Mouse (Mus musculus) bone marrow, adult 2 months (tissue): Measurements from ENCODE around the gene Irf1. TPM values are rescaled to one million over a fixed set of nuclear protein-coding genes. Genes with fewer than 3 reads are reported as not detected.

Source experiments
- H3K27ac ChIP-seq: fragments of 200-500 bp; 2 replicates; pipeline ENCODE4 v1.5.1; 2012; ENCODE audit warnings: low read depth, mild to moderate bottlenecking, control low read depth, inconsistent platforms, low read length; ENCODE audit not compliant: control insufficient read depth, poor library complexity, insufficient read depth
- H3K4me1 ChIP-seq: fragments of 200-500 bp; 2 replicates; pipeline ENCODE4 v1.6.1; 2011; ENCODE audit warnings: low read length; ENCODE audit not compliant: control insufficient read depth, insufficient read depth
- H3K4me3 ChIP-seq: fragments of 200-500 bp; replicated peaks from 2 replicates; pipeline ENCODE3; 2011; ENCODE audit warnings: mild to moderate bottlenecking, low read depth, low read length, control low read depth; ENCODE audit not compliant: control insufficient read depth
- CTCF ChIP-seq: fragments of 200-500 bp; IDR thresholded peaks from 2 replicates; pipeline ENCODE4 v1.5.1; 2011; ENCODE audit warnings: low read length, control low read depth; ENCODE audit not compliant: control insufficient read depth, insufficient read depth
- POLR2A ChIP-seq: fragments of 200-500 bp; IDR thresholded peaks from 2 replicates; pipeline ENCODE4 v1.6.1; 2011; ENCODE audit warnings: low read depth, mild to moderate bottlenecking, control low read depth, low read length, borderline replicate concordance; ENCODE audit not compliant: control insufficient read depth
- WGBS: fragments of 180-500 bp; shearing (Covaris S2); methylation state at CpG from one replicate; pipeline ENCODE4 v1.1.7; 2018; 5-methylcytosine and 5-hydroxymethylcytosine counted together
- polyA plus RNA-seq: library from polyadenylated mRNA; stranded (reverse); fragments of >200 nt; gene quantifications from 2 replicates; pipeline ENCODE4 v1.2.4, GENCODE M21; 2011; ENCODE audit warnings: low replicate concordance; ENCODE audit not compliant: missing spikeins, insufficient read depth, insufficient read length

Irf1 gene
- 23.0 and 35.5 TPM in 2 replicates for polyA plus RNA-seq

- H3K4me1 ChIP-seq, result peaks cover 4% of the 10 kb centered on the region
- peak within 1 kb of the TSS; percentile 99 for H3K27ac ChIP-seq
- H3K4me3 ChIP-seq, result peak within 1 kb of the TSS; percentile 98
- under 1% methylated on average over 40 of the region's 40 CpGs for WGBS
- TF ChIP-seq POLR2A, result peak; percentile 96
- no peak for TF ChIP-seq CTCF
Measured at GRCm38 (mm10) chr11:53769760-53770124, at the start of gene Irf1. Irf1 (plus strand) TSS chr11:53770014.

GRCm38 (mm10) chr11:53720715-53721114, 49.1 kb upstream of the Irf1 start, which contains the start of gene Il5:
Il5 (plus strand) TSS chr11:53720794.
- TF ChIP-seq CTCF (no peak), POLR2A (no peak)
- Histone ChIP-seq H3K4me3 (no peak within 1 kb of the TSS), H3K27ac (no peak within 1 kb of the TSS), H3K4me1 (no peaks in the 10 kb centered on the region)
- WGBS, result 84% methylated on average over 6 of the region's 6 CpGs

GRCm38 (mm10) chr11:53731457-53731856, 38.4 kb upstream of the Irf1 start:
- 72% methylated on average over 7 of the region's 7 CpGs for WGBS
- H3K4me1 ChIP-seq, result no peaks in the 10 kb centered on the region; the same call in 1 of the 2 replicates
- no peak overlapping the region for H3K4me3 ChIP-seq
- no peak overlapping the region for H3K27ac ChIP-seq
- no peak for TF ChIP-seq CTCF
- no peak for TF ChIP-seq POLR2A

GRCm38 (mm10) chr11:53732244-53732643, 37.6 kb upstream of the Irf1 start:
- no peaks in the 10 kb centered on the region; the same call in 1 of the 2 replicates for H3K4me1 ChIP-seq
- no peak overlapping the region for H3K4me3 ChIP-seq
- TF ChIP-seq CTCF (no peak), POLR2A (no peak)
- H3K27ac ChIP-seq, result no peak overlapping the region
- 64% methylated on average over 8 of the region's 8 CpGs for WGBS

GRCm38 (mm10) chr11:53733824-53734223, 36.0 kb upstream of the Irf1 start:
- TF ChIP-seq POLR2A (no peak), CTCF (no peak)
- H3K4me3 ChIP-seq, result no peak overlapping the region
- H3K27ac ChIP-seq, result no peak overlapping the region
- H3K4me1 ChIP-seq, result no peaks in the 10 kb centered on the region; the same call in 1 of the 2 replicates
- 83% methylated on average over 7 of the region's 7 CpGs for WGBS

GRCm38 (mm10) chr11:53734431-53734830, 35.4 kb upstream of the Irf1 start:
- no peaks in the 10 kb centered on the region; the same call in 1 of the 2 replicates for H3K4me1 ChIP-seq
- no peak overlapping the region for H3K4me3 ChIP-seq
- H3K27ac ChIP-seq, result no peak overlapping the region
- no peak for TF ChIP-seq CTCF
- TF ChIP-seq POLR2A, result no peak
- 69% methylated on average over 2 of the region's 2 CpGs for WGBS

GRCm38 (mm10) chr11:53734970-53735681, 34.7 kb upstream of the Irf1 start:
- Histone ChIP-seq H3K4me1 (no peaks in the 10 kb centered on the region; the same call in 1 of the 2 replicates), H3K4me3 (no peak overlapping the region), H3K27ac (no peak overlapping the region)
- 42% methylated on average over 18 of the region's 18 CpGs for WGBS
- no peak for TF ChIP-seq CTCF
- no peak for TF ChIP-seq POLR2A

- H3K4me3 ChIP-seq, result no peak overlapping the region
- WGBS, result 21% methylated on average over 17 of the region's 17 CpGs
- H3K27ac ChIP-seq, result no peak overlapping the region
- TF ChIP-seq CTCF (peak; percentile 98), POLR2A (no peak)
- no peaks in the 10 kb centered on the region; the same call in 1 of the 2 replicates for H3K4me1 ChIP-seq
Measured at GRCm38 (mm10) chr11:53735682-53736245, 34.0 kb upstream of the Irf1 start.
